Mouse (Mus musculus): Measurements from ENCODE around the gene Gm8180. TPM values are rescaled to one million over a fixed set of nuclear protein-coding genes. Genes with fewer than 3 reads are reported as not detected.
"Not testable (repeated sequence)": the region's sequence is repeated elsewhere in the genome, so short reads cannot be mapped to it uniquely, and the experiment has no call there.

Gm8180 gene
- not detected in 2 replicates for polyA plus RNA-seq (2015; fragmentation: Nextera tagmentation; extraction: Ambion mirVana)

GRCm38 (mm10) chr14:43784645-43785044, at the start of gene Gm8180:
TSS of gene Gm8180 (minus strand) at chr14:43784745.
- not testable (repeated sequence) for H3K27ac ChIP-seq; H3K9me3 ChIP-seq (replicated peaks; ENCODE audit: low read length); H3K9ac ChIP-seq (ENCODE audit: low read depth, low read length); H3K4me3 ChIP-seq (replicated peaks; ENCODE audit: low read depth, low read length); H3K4me2 ChIP-seq (ENCODE audit: low read length); H3K36me3 ChIP-seq (ENCODE audit: insufficient read depth, low read length); DNase-seq (ENCODE audit: low spot score); H3K27me3 ChIP-seq (ENCODE audit: insufficient read depth, low read length); ATAC-seq (replicated peaks; ENCODE audit: low FRiP score, low read depth); H3K4me1 ChIP-seq (replicated peaks; ENCODE audit: insufficient read depth, low read length)
- 87% methylated on average over 3 of the region's 3 CpGs for WGBS

- not testable (repeated sequence) for H3K27ac ChIP-seq; H3K4me1 ChIP-seq (replicated peaks; ENCODE audit: insufficient read depth, low read length); H3K27me3 ChIP-seq (ENCODE audit: insufficient read depth, low read length); H3K9ac ChIP-seq (ENCODE audit: low read depth, low read length); H3K36me3 ChIP-seq (ENCODE audit: insufficient read depth, low read length); ATAC-seq (replicated peaks; ENCODE audit: low FRiP score, low read depth); H3K4me3 ChIP-seq (replicated peaks; ENCODE audit: low read depth, low read length); DNase-seq (ENCODE audit: low spot score); H3K9me3 ChIP-seq (replicated peaks; ENCODE audit: low read length); H3K4me2 ChIP-seq (ENCODE audit: low read length)
- 52% methylated on average over 1 of the region's 1 CpGs for WGBS
Measured at GRCm38 (mm10) chr14:43830385-43830784, 45.8 kb upstream of the Gm8180 start.

GRCm38 (mm10) chr14:43824176-43824575, 39.6 kb upstream of the Gm8180 start:
- not testable (repeated sequence) for H3K4me3 ChIP-seq (replicated peaks; ENCODE audit: low read depth, low read length); H3K9me3 ChIP-seq (replicated peaks; ENCODE audit: low read length)
- WGBS: 83% methylated on average over 6 of the region's 6 CpGs

GRCm38 (mm10) chr14:43821869-43822268, 37.3 kb upstream of the Gm8180 start:
- H3K4me2 ChIP-seq (ENCODE audit: low read length); DNase-seq (ENCODE audit: low spot score); H3K36me3 ChIP-seq (ENCODE audit: insufficient read depth, low read length); H3K4me1 ChIP-seq (replicated peaks; ENCODE audit: insufficient read depth, low read length); H3K9me3 ChIP-seq (replicated peaks; ENCODE audit: low read length); H3K9ac ChIP-seq (ENCODE audit: low read depth, low read length); H3K27me3 ChIP-seq (ENCODE audit: insufficient read depth, low read length); H3K4me3 ChIP-seq (replicated peaks; ENCODE audit: low read depth, low read length); ATAC-seq (replicated peaks; ENCODE audit: low FRiP score, low read depth); H3K27ac ChIP-seq: not testable (repeated sequence)
- WGBS: 60% methylated on average over 1 of the region's 2 CpGs

More at GRCm38 (mm10) chr14:43824176-43824575, 39.6 kb upstream of the Gm8180 start:
- H3K36me3 ChIP-seq (ENCODE audit: insufficient read depth, low read length); H3K27me3 ChIP-seq (ENCODE audit: insufficient read depth, low read length); H3K9ac ChIP-seq (ENCODE audit: low read depth, low read length); H3K27ac ChIP-seq; H3K4me1 ChIP-seq (replicated peaks; ENCODE audit: insufficient read depth, low read length); DNase-seq (ENCODE audit: low spot score); ATAC-seq (replicated peaks; ENCODE audit: low FRiP score, low read depth); H3K4me2 ChIP-seq (ENCODE audit: low read length): not testable (repeated sequence)

GRCm38 (mm10) chr14:43812458-43812857, 27.9 kb upstream of the Gm8180 start:
- ATAC-seq (replicated peaks; ENCODE audit: low FRiP score, low read depth); H3K4me3 ChIP-seq (replicated peaks; ENCODE audit: low read depth, low read length); H3K9me3 ChIP-seq (replicated peaks; ENCODE audit: low read length); H3K4me1 ChIP-seq (replicated peaks; ENCODE audit: insufficient read depth, low read length); H3K27me3 ChIP-seq (ENCODE audit: insufficient read depth, low read length); H3K4me2 ChIP-seq (ENCODE audit: low read length); H3K36me3 ChIP-seq (ENCODE audit: insufficient read depth, low read length); DNase-seq (ENCODE audit: low spot score); H3K27ac ChIP-seq; H3K9ac ChIP-seq (ENCODE audit: low read depth, low read length): not testable (repeated sequence)
- peak; percentile 49 for TF ChIP-seq CTCF (IDR thresholded peaks at IDR 0.05; ENCODE audit: low read depth)
- WGBS: 83% methylated on average over 6 of the region's 9 CpGs

- H3K36me3 ChIP-seq (ENCODE audit: insufficient read depth, low read length); H3K9me3 ChIP-seq (replicated peaks; ENCODE audit: low read length); H3K27ac ChIP-seq; H3K4me3 ChIP-seq (replicated peaks; ENCODE audit: low read depth, low read length); H3K27me3 ChIP-seq (ENCODE audit: insufficient read depth, low read length); H3K9ac ChIP-seq (ENCODE audit: low read depth, low read length); DNase-seq (ENCODE audit: low spot score); H3K4me2 ChIP-seq (ENCODE audit: low read length); H3K4me1 ChIP-seq (replicated peaks; ENCODE audit: insufficient read depth, low read length); ATAC-seq (replicated peaks; ENCODE audit: low FRiP score, low read depth): not testable (repeated sequence)
- 67% methylated on average over 4 of the region's 4 CpGs for WGBS
Measured at GRCm38 (mm10) chr14:43808142-43808541, 23.6 kb upstream of the Gm8180 start.

GRCm38 (mm10) chr14:43804435-43804834, 19.9 kb upstream of the Gm8180 start:
- 16% methylated on average over 6 of the region's 7 CpGs for WGBS
- H3K9me3 ChIP-seq (replicated peaks; ENCODE audit: low read length); H3K36me3 ChIP-seq (ENCODE audit: insufficient read depth, low read length); DNase-seq (ENCODE audit: low spot score); H3K27ac ChIP-seq; H3K4me1 ChIP-seq (replicated peaks; ENCODE audit: insufficient read depth, low read length); ATAC-seq (replicated peaks; ENCODE audit: low FRiP score, low read depth); H3K27me3 ChIP-seq (ENCODE audit: insufficient read depth, low read length); H3K4me3 ChIP-seq (replicated peaks; ENCODE audit: low read depth, low read length); H3K4me2 ChIP-seq (ENCODE audit: low read length); H3K9ac ChIP-seq (ENCODE audit: low read depth, low read length): not testable (repeated sequence)
- peak; percentile 47 for TF ChIP-seq CTCF (IDR thresholded peaks at IDR 0.05; ENCODE audit: low read depth)

- DNase-seq (ENCODE audit: low spot score) (peak; percentile 48), ATAC-seq (replicated peaks; ENCODE audit: low FRiP score, low read depth) (peak; percentile 86)
- Histone ChIP-seq H3K4me2 (ENCODE audit: low read length) (peak overlapping the region; percentile 43), H3K4me3 (replicated peaks; ENCODE audit: low read depth, low read length) (0 out of 2 replicates have a peak overlapping the region, but pooled peaks have one; percentile 5), H3K9ac (ENCODE audit: low read depth, low read length) (peak overlapping the region; percentile 4; the same call in 1 of the 2 replicates)
- H3K27me3 ChIP-seq (ENCODE audit: insufficient read depth, low read length); H3K27ac ChIP-seq; H3K36me3 ChIP-seq (ENCODE audit: insufficient read depth, low read length); H3K4me1 ChIP-seq (replicated peaks; ENCODE audit: insufficient read depth, low read length); H3K9me3 ChIP-seq (replicated peaks; ENCODE audit: low read length): not testable (repeated sequence)
- WGBS: 10% methylated on average over 23 of the region's 23 CpGs
Measured at GRCm38 (mm10) chr14:43796905-43797470, 12.4 kb upstream of the Gm8180 start.

All from kidney, postnatal 0 days (tissue).